In genomic region chr9:61016673-61017072, GRCm38 (mm10) we compare ENCODE assay signal across 10 mouse cellular contexts.
DNase-seq lines count a peak whose midpoint lies in the region; ATAC-seq and TF ChIP-seq lines count a peak whose summit lies in the region.
"Had no signal": no experiment of that assay in that cellular context is flagged by ENCODE, and none has a peak within 500 bp of the region (broad histone marks: within the 10 kb centered on the region; RNA-seq: fewer than 3 reads in every experiment).

No protein-coding gene starts in this region.

- peak; percentile 29 for DNase-seq in liver, postnatal 0 days
- DNase-seq in liver, embryonic 11.5 days (ENCODE audit: low spot score) = no peak
- peak; percentile 42 to 51 for DNase-seq in thymus, postnatal 36 days
- no peak for DNase-seq in right cerebral cortex, postnatal 4 days
- DNase-seq: heart, adult 11 months had no signal

- H3K9ac ChIP-seq in liver, postnatal 0 days (replicated peaks) = no peak overlapping the region
- H3K9ac ChIP-seq in liver, embryonic 11.5 days (ENCODE audit: low read depth, low read length) = no peak overlapping the region
- H3K9ac ChIP-seq in limb, embryonic 12.5 days (replicated peaks) = no peak overlapping the region

- 34% methylated on average over 10 of the region's 10 CpGs for WGBS in liver, postnatal 0 days (ENCODE audit: insufficient replicate concordance)
- WGBS in liver, embryonic 11.5 days = 36% methylated on average over 10 of the region's 10 CpGs
- WGBS in limb, embryonic 12.5 days = 20% methylated on average over 10 of the region's 10 CpGs

- no peak for TF ChIP-seq EP300 in liver, postnatal 0 days (IDR thresholded peaks at IDR 0.05; ENCODE audit: low read depth)

- no peak overlapping the region for H3K27ac ChIP-seq in liver, postnatal 0 days (ENCODE audit: low read depth)
- no peak overlapping the region for H3K27ac ChIP-seq in liver, embryonic 11.5 days (ENCODE audit: low read depth, low read length)
- H3K27ac ChIP-seq in limb, embryonic 12.5 days = 0 out of 2 replicates have a peak overlapping the region, but pooled peaks have one; percentile 17
- H3K27ac ChIP-seq: left cerebral cortex, adult 2 months had no signal

- 0 out of 2 replicates have a peak, but pooled peaks have one; percentile 11 for TF ChIP-seq CTCF in liver, postnatal 0 days (IDR thresholded peaks at IDR 0.05; ENCODE audit: low read depth)

- H3K4me1 ChIP-seq in liver, postnatal 0 days (ENCODE audit: insufficient read depth) = peaks cover 4% of the 10 kb centered on the region; the same call in 1 of the 2 replicates
- H3K4me1 ChIP-seq in liver, embryonic 11.5 days (replicated peaks; ENCODE audit: control insufficient read depth, insufficient read depth, low read length) = peaks cover 4% of the 10 kb centered on the region
- H3K4me1 ChIP-seq in limb, embryonic 12.5 days (replicated peaks) = peaks cover 37% of the 10 kb centered on the region

- H3K27me3 ChIP-seq in liver, postnatal 0 days (ENCODE audit: insufficient read depth, low read length) = no peaks in the 10 kb centered on the region
- H3K27me3 ChIP-seq in liver, embryonic 11.5 days (replicated peaks; ENCODE audit: control insufficient read depth, insufficient read depth, low read length) = no peaks in the 10 kb centered on the region; the same call in none of the 2 replicates
- peaks cover 33% of the 10 kb centered on the region for H3K27me3 ChIP-seq in limb, embryonic 12.5 days

- ATAC-seq in liver, postnatal 0 days = no peak
- ATAC-seq in liver, embryonic 11.5 days (replicated peaks; ENCODE audit: low FRiP score) = no peak
- peak; percentile 24 for ATAC-seq in activated CD4-positive, CD25-positive, alpha-beta regulatory T cell, adult 4 months
- ATAC-seq in limb, embryonic 12.5 days (ENCODE audit: insufficient number of reproducible peaks, insufficient read depth, low FRiP score, low TSS enrichment, low read depth) = no peak
- no peak for ATAC-seq in inflammation-experienced regulatory T-cells, adult 6 months
- ATAC-seq: lung, postnatal 0 days had no signal

- no peaks in the 10 kb centered on the region for H3K36me3 ChIP-seq in liver, postnatal 0 days (replicated peaks; ENCODE audit: insufficient read depth, low read length)
- H3K36me3 ChIP-seq in liver, embryonic 11.5 days (ENCODE audit: control insufficient read depth, insufficient read depth, low read length) = no peaks in the 10 kb centered on the region
- H3K36me3 ChIP-seq in limb, embryonic 12.5 days = no peaks in the 10 kb centered on the region

- H3K4me3 ChIP-seq in liver, postnatal 0 days (ENCODE audit: low read depth, low read length) = no peak overlapping the region
- H3K4me3 ChIP-seq in liver, embryonic 11.5 days (ENCODE audit: low read depth, low read length) = no peak overlapping the region
- H3K4me3 ChIP-seq in limb, embryonic 12.5 days (replicated peaks) = no peak overlapping the region
- H3K4me3 ChIP-seq: left cerebral cortex, adult 2 months had no signal

- no peak overlapping the region for H3K4me2 ChIP-seq in liver, postnatal 0 days (ENCODE audit: low read depth, low read length)
- H3K4me2 ChIP-seq in liver, embryonic 11.5 days = no peak overlapping the region
- no peak overlapping the region for H3K4me2 ChIP-seq in limb, embryonic 12.5 days

- no peaks in the 10 kb centered on the region for H3K9me3 ChIP-seq in liver, postnatal 0 days (ENCODE audit: low read length)
- no peaks in the 10 kb centered on the region for H3K9me3 ChIP-seq in liver, embryonic 11.5 days (ENCODE audit: control insufficient read depth, low read length)
- 0 out of 2 replicates have a peak, but pooled peaks cover 6% of the 10 kb centered on the region for H3K9me3 ChIP-seq in limb, embryonic 12.5 days

Comparison
In these comparisons a context has a peak if more than half of its experiments do, and no peak if none do; other contexts are left out.
1. DNase-seq: peak in liver, postnatal 0 days (single experiment) and thymus, postnatal 36 days (2 of 2); none in liver, embryonic 11.5 days (single experiment) and right cerebral cortex, postnatal 4 days (single experiment).